Mouse (Mus musculus) colon, adult 2 months (tissue): ENCODE measurements around the gene Fat4. TPM values are rescaled to one million over a fixed set of nuclear protein-coding genes. Genes with fewer than 3 reads are reported as not detected.

Experiments used
- polyA plus RNA-seq: library from polyadenylated mRNA; depleted of rRNA; stranded (reverse); fragments of >200 nt; gene quantifications from 2 replicates; pipeline ENCODE4 v1.2.3, GENCODE M21; 2012; rRNA removed

The Fat4 gene
- 3.3 TPM in 2 replicates for polyA plus RNA-seq

DNA sequence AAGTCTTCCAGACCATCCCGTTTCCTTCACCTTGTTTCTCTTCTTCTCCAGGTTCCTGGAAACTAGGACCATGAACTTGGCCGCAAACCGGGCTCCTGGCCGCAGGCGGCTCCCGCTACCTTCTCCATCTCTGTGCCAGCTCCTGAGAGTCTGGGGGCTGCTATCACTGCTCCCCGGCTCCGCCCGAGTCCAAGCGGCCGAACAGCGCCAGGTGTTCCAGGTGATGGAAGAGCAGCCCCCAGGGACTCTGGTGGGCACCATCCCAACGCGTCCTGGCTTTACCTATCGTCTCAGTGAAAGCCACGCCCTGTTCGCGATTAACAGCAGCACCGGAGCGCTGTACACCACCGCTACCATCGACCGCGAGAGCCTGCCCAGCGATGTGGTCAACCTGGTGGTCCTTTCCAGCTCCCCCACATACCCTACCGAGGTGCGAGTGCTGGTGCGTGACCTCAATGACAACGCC is at the start of gene Fat4:
Gene Fat4, plus strand, starts transcription at position 51 of the 466 bp plus-strand sequence.

